Mouse (Mus musculus) hindbrain, embryonic 11.5 days (tissue): ENCODE data around the gene Vgll4. TPM values are rescaled to one million over a fixed set of nuclear protein-coding genes. Genes with fewer than 3 reads are reported as not detected.
"Not testable (repeated sequence)": the region's sequence is repeated elsewhere in the genome, so short reads cannot be mapped to it uniquely, and the experiment has no call there.

ENCODE experiments used
- ATAC-seq: fragments of 200-750 bp; cut with Nextera tagmentation; 2 replicates; pipeline ENCODE4 v1.8.0; 2017; ENCODE audit warnings: mild to moderate bottlenecking, moderate TSS enrichment, moderate library complexity; ENCODE audit not compliant: low FRiP score
- DNase-seq: peaks from one replicate; pipeline ENCODE4 v3.0.0-alpha.2; 2015; ENCODE audit warnings: low spot score
- H3K27ac ChIP-seq: fragments of 300-500 bp; sonication (generic); 2 replicates; pipeline ENCODE4 v1.5.1; 2014; ENCODE audit warnings: mild to moderate bottlenecking, low read depth, low read length
- H3K27me3 ChIP-seq: fragments of 300-500 bp; sonication (generic); 2 replicates; pipeline ENCODE4 v1.6.1; 2014; ENCODE audit warnings: mild to moderate bottlenecking, low read length, moderate library complexity, mixed read lengths; ENCODE audit not compliant: control insufficient read depth, insufficient read depth
- H3K36me3 ChIP-seq: fragments of 300-500 bp; sonication (generic); 2 replicates; pipeline ENCODE4 v1.6.1; 2014; ENCODE audit warnings: mild to moderate bottlenecking, low read length, moderate library complexity, mixed read lengths; ENCODE audit not compliant: control insufficient read depth, insufficient read depth
- H3K4me1 ChIP-seq: fragments of 300-500 bp; sonication (generic); replicated peaks from 2 replicates; pipeline ENCODE4 v1.6.1; 2014; ENCODE audit warnings: low read length, mixed read lengths; ENCODE audit not compliant: control insufficient read depth, insufficient read depth
- H3K4me2 ChIP-seq: fragments of 300-500 bp; sonication (generic); replicated peaks from 2 replicates; pipeline ENCODE4 v1.6.1; 2014; ENCODE audit warnings: mild to moderate bottlenecking, low read depth, low read length
- H3K4me3 ChIP-seq: fragments of 300-500 bp; sonication (generic); 2 replicates; pipeline ENCODE4 v1.5.1; 2014; ENCODE audit warnings: low read depth, low read length
- H3K9ac ChIP-seq: fragments of 300-500 bp; sonication (generic); 2 replicates; pipeline ENCODE4 v1.6.1; 2014; ENCODE audit warnings: low read depth, low read length
- H3K9me3 ChIP-seq: fragments of 300-500 bp; sonication (generic); 2 replicates; pipeline ENCODE4 v1.6.1; 2016; ENCODE audit warnings: low read length; ENCODE audit not compliant: control insufficient read depth
- WGBS: fragments of 180-500 bp; shearing (Covaris S2); extraction: QIAGEN DNeasy Blood & Tissue Kit; methylation state at CpG from one replicate; pipeline ENCODE4 v1.1.7; 2014; 5-methylcytosine and 5-hydroxymethylcytosine counted together
- polyA plus RNA-seq: library from polyadenylated mRNA; unstranded; fragments of >200 nt; fragmentation: Nextera tagmentation; extraction: Ambion mirVana; gene quantifications from 2 replicates; pipeline ENCODE4 v1.2.1, GENCODE M21; 2014

Vgll4 gene
- polyA plus RNA-seq, 1 experiment from 2014 or later, result 59.3 TPM

GRCm38 (mm10) chr6:114893427-114894209 is 76.2 kb downstream of the Vgll4 start:
- Histone ChIP-seq H3K4me2 (no peak overlapping the region), H3K4me1 (peaks cover 30% of the 10 kb centered on the region), H3K4me3 (no peak overlapping the region), H3K27me3 (no peaks in the 10 kb centered on the region), H3K36me3 (no peaks in the 10 kb centered on the region), H3K9ac (no peak overlapping the region), H3K27ac (no peak overlapping the region), H3K9me3 (no peaks in the 10 kb centered on the region)
- ATAC-seq (no peak), DNase-seq (no peak)
- WGBS, result 77% methylated on average over 20 of the region's 20 CpGs

- Histone ChIP-seq H3K27ac (no peak overlapping the region; the same call in 1 of the 2 replicates), H3K4me3 (no peak overlapping the region), H3K36me3 (no peaks in the 10 kb centered on the region), H3K9me3 (no peaks in the 10 kb centered on the region), H3K4me2 (no peak overlapping the region), H3K27me3 (no peaks in the 10 kb centered on the region), H3K9ac (no peak overlapping the region), H3K4me1 (peaks cover 31% of the 10 kb centered on the region)
- ATAC-seq, result peak; percentile 39; the same call in 1 of the 2 replicates
- DNase-seq, result peak; percentile 72
- 22% methylated on average over 6 of the region's 6 CpGs for WGBS
These were observed 77.4 kb downstream of the Vgll4 start for GRCm38 (mm10) chr6:114892363-114892762.

GRCm38 (mm10) chr6:114891771-114892170 is 78.0 kb downstream of the Vgll4 start:
- H3K27ac ChIP-seq, result no peak overlapping the region; the same call in 1 of the 2 replicates

GRCm38 (mm10) chr6:114891272-114891671 is 78.5 kb downstream of the Vgll4 start:
- ATAC-seq, result no peak
- no peaks in the 10 kb centered on the region for H3K36me3 ChIP-seq
- no peaks in the 10 kb centered on the region for H3K9me3 ChIP-seq
- no peak overlapping the region for H3K9ac ChIP-seq
- H3K27ac ChIP-seq, result no peak overlapping the region
- H3K27me3 ChIP-seq, result no peaks in the 10 kb centered on the region
- H3K4me3 ChIP-seq, result no peak overlapping the region
- H3K4me1 ChIP-seq, result peaks cover 37% of the 10 kb centered on the region
- no peak overlapping the region for H3K4me2 ChIP-seq
- WGBS, result 94% methylated on average over 12 of the region's 12 CpGs
- no peak for DNase-seq

More at GRCm38 (mm10) chr6:114891771-114892170, 78.0 kb downstream of the Vgll4 start:
- no peaks in the 10 kb centered on the region for H3K27me3 ChIP-seq
- no peaks in the 10 kb centered on the region for H3K9me3 ChIP-seq
- no peak overlapping the region for H3K4me3 ChIP-seq
- 67% methylated on average over 12 of the region's 12 CpGs for WGBS
- no peaks in the 10 kb centered on the region for H3K36me3 ChIP-seq
- H3K4me2 ChIP-seq, result no peak overlapping the region
- H3K9ac ChIP-seq, result no peak overlapping the region
- DNase-seq (no peak), ATAC-seq (no peak)
- H3K4me1 ChIP-seq, result peaks cover 37% of the 10 kb centered on the region

GRCm38 (mm10) chr6:114890411-114891115 is 79.2 kb downstream of the Vgll4 start:
- Histone ChIP-seq H3K9me3 (no peaks in the 10 kb centered on the region), H3K27ac (no peak overlapping the region), H3K4me3 (no peak overlapping the region), H3K27me3 (no peaks in the 10 kb centered on the region), H3K4me2 (no peak overlapping the region), H3K36me3 (no peaks in the 10 kb centered on the region), H3K9ac (no peak overlapping the region), H3K4me1 (peaks cover 37% of the 10 kb centered on the region)
- DNase-seq (no peak), ATAC-seq (no peak)
- WGBS, result 54% methylated on average over 19 of the region's 19 CpGs

GRCm38 (mm10) chr6:114889971-114890370 is 79.8 kb downstream of the Vgll4 start:
- H3K27ac ChIP-seq, H3K4me2 ChIP-seq, H3K9me3 ChIP-seq, H3K9ac ChIP-seq, DNase-seq, H3K4me3 ChIP-seq, ATAC-seq, H3K27me3 ChIP-seq, H3K36me3 ChIP-seq: not testable (repeated sequence)
- 71% methylated on average over 3 of the region's 3 CpGs for WGBS
- peaks cover 37% of the 10 kb centered on the region for H3K4me1 ChIP-seq

- Histone ChIP-seq H3K9ac (0 out of 2 replicates have a peak overlapping the region, but pooled peaks have one; percentile 16), H3K4me2 (no peak overlapping the region; the same call in 1 of the 2 replicates), H3K36me3 (no peaks in the 10 kb centered on the region), H3K9me3 (no peaks in the 10 kb centered on the region), H3K27me3 (no peaks in the 10 kb centered on the region), H3K27ac (peak overlapping the region; percentile 54), H3K4me3 (no peak overlapping the region), H3K4me1 (peaks cover 36% of the 10 kb centered on the region)
- ATAC-seq (peak; percentile 76), DNase-seq (peak; percentile 75)
- 10% methylated on average over 13 of the region's 13 CpGs for WGBS
These were observed 80.9 kb downstream of the Vgll4 start for GRCm38 (mm10) chr6:114888922-114889321.

- WGBS, result 69% methylated on average over 11 of the region's 11 CpGs
- ATAC-seq, result no peak
- no peaks in the 10 kb centered on the region for H3K36me3 ChIP-seq
These were observed 83.1 kb downstream of the Vgll4 start for GRCm38 (mm10) chr6:114886504-114887361.

More at GRCm38 (mm10) chr6:114886504-114887361, 83.1 kb downstream of the Vgll4 start:
- no peak for DNase-seq
- no peak overlapping the region for H3K4me3 ChIP-seq
- H3K9me3 ChIP-seq, result no peaks in the 10 kb centered on the region
- no peak overlapping the region for H3K4me2 ChIP-seq
- peaks cover 33% of the 10 kb centered on the region for H3K4me1 ChIP-seq
- H3K27ac ChIP-seq, result no peak overlapping the region
- no peaks in the 10 kb centered on the region for H3K27me3 ChIP-seq
- H3K9ac ChIP-seq, result no peak overlapping the region
